Mouse (Mus musculus) CH12F3 (cell line): ENCODE results near the gene Muc3.
"Not testable (repeated sequence)": the region's sequence is repeated elsewhere in the genome, so short reads cannot be mapped to it uniquely, and the experiment has no call there.

Source experiments
- in situ Hi-C: fragments of 300-500 bp; cut with MboI; formaldehyde crosslinking; loops from 2 replicates; pipeline ENCODE4 v1.14.3; 2020; ENCODE audit warnings: low sequenced_read_pairs

Gene Muc3

GRCm38 (mm10) chr5:137149272-137149882, at the start of gene Muc3:
Gene Muc3, minus strand, starts transcription at chr5:137149322.
- in situ Hi-C loops, result not testable (repeated sequence)

DNA sequence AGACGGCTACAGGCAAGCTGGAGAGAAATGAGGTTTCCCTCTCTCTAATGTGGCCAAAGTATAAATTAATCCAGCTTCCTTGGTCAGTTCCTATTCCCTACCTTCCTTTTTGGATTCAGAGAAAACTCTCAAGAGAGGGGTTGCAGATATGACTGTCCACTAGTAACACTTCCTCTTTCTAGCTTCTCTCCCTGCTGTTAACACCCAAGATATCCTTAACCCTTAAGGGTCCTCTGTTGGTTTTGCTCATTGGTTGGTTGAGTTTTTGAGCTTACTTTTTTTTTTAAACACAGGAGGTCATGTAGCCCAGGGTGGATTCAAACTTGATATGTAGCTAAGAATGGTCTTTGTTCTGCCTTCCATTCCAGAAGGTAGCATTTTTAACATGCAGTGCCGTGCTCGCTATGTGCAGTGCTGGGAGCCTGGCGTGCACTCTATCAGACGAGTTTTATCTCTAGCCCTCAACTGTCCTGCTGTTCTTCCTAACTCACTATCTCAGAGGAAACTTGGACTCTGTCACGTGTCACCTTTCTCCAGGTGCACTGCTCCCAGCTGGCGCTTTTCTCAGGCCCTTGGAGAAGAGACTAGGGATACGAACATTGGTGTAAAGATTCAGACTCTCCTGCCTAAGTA, 45.5 kb upstream of the Muc3 start:
- in situ Hi-C loops, result no loop called here

DNA sequence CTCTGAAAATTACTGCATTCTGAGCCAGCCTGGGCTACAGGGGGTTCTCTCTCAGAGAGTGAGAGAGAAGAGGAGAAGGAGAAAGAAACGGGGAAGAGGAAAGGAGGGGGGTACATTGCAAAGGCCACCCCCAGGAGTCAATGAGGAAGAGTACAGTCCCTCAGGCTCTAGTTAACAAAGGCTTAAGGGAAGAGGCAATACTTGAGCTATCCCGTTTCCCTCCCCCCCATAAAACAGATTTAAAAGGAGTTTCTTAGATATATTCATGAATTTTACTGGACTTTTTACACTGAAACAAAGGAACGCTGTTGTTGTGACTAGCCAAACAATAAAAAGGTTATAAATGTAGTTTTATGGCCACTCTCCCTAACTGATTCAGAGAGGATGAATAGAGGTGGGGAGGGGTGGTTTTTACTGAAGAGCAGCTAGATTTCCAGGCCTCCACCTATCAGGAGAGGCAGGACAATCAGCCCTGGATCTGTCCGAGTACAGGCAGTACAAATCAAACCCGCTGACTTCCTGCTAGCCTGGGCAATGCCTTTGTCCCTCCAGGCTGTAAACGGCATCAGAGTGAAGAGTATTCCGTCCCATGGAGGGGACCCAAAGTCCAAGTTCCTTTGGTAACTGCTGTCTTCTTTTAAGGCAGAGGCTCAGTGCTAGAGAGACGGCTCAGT, 44.3 kb upstream of the Muc3 start:
- in situ Hi-C loops, result no loop called here

DNA sequence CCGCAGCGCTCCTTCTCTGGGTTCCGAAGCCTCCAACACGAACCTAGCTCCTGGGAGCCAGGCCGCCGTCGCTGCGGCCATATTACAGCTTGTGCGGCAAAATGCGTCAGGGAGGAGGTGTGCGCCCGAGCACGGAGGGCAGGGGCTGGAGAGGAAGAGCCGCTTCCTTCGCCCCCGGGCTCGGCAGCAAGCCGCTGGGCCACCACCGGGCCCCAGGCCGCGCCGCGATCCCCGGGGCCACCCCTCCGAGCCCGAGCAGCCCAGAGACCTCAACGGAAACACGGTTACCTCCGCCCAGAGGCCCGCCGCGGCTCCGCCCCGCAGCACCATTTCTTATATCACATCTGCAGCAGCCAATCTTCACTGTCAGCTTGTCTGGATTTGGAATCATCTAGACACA, 40.2 kb upstream of the Muc3 start:
- in situ Hi-C loops, result no loop called here

- in situ Hi-C loops, result no loop called here
These were observed 36.2 kb upstream of the Muc3 start for GRCm38 (mm10) chr5:137185362-137185761.

DNA sequence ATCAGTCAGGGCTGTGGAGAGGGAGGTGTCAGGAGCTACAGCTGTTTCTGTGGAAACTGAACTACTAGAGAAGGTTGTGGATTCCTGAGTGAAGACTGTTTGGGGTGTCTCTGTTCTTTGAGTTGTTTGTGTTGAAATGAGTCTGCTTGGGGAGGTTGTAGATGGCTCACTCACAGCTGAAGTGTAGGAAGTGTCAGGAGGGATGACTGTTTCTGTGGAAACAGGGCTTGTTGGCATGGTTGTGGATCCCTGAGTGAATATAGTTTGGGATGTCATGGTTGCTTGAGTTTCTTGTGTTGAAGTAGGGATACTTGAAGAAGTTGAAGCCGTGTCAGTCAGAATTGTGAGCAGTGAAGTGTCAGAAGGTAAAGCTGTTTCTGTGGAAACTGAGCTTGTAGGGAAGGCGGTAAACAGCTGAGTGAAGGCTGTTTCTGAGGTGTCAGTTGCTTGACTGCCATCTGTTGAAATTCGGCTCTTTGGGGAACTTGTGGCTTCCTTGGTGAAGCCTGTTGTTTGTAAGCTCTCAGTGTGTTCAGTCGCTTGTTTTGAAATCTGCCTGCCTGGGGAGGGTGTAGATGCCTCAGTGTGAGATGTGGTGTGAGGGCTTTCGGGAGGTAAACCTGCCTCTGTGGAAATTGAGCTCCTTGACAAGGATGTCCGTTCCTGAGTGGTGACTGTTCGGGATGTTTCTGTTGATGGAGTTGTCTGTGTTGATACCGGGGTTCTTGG, 30.7 kb upstream of the Muc3 start:
- in situ Hi-C loops, result no loop called here

GRCm38 (mm10) chr5:137173967-137174366, 24.8 kb upstream of the Muc3 start:
- in situ Hi-C loops, result no loop called here

GRCm38 (mm10) chr5:137172591-137172990, 23.5 kb upstream of the Muc3 start:
- in situ Hi-C loops, result no loop called here

- in situ Hi-C loops, result no loop called here
These were observed 22.4 kb upstream of the Muc3 start for GRCm38 (mm10) chr5:137171478-137171877.

DNA sequence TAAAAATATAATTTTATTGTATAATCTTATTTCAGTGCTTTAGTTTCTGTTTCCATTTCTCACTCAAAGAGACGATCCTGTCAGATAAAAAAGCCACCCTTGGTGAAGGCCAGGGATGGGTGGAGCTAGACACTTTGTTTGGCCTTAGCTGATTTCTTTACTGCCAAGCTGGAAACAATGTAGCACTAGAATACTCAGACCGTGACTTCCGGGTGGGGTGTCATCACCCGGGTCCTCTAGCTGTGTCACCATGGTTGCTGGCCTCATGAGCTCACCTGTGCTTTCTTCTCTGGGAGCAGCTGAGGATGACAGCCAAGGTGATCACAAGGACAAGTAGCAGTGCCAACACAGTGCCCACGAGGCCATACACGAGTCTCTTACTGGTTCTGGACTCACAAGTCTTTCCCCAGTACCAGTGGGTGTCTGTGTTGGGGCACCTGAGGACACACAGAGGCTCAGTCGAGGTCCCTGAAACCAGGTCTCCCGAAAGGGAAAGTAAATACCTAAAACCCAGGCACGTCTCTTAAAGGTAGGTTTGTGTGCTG, 21.8 kb upstream of the Muc3 start:
- in situ Hi-C loops, result no loop called here

GRCm38 (mm10) chr5:137167539-137167938, 18.4 kb upstream of the Muc3 start:
- in situ Hi-C loops, result no loop called here

DNA sequence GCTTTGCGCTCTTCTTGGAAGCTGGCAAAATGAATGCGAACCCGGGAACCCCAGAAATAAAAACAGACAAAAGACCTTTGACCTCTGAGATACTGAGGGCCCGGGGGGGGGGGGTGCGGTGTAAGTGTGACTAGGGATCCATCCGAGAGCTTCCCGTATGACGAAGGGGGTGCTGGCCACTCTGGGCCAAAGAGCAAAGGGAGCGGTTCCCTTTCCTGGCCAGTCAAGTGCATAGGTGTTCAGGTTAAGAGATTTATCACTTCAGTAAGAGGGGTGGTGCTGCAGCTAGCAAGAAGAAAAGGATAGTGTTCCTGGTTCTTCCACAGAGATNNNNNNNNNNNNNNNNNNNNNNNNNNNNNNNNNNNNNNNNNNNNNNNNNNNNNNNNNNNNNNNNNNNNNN, 16.9 kb upstream of the Muc3 start:
- in situ Hi-C loops, result no loop called here

DNA sequence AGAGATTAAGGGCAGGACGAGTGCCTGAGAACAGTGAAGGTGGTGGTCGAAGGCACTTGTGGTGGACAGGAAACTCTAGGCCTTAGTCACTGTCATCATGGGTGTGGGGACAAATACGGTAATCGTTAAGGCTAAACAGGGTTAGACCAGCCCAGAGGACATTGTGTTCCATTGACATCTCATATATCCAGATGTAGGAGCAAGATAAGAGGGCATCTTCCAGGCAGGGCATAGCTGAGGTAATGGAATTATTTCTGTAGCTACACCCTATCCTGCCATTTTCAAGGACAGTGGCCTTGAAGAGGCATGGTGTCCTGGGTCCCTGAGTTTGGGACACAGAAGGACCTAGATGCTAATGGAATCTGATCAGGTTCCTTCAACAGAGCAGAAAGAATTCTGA, 12.7 kb upstream of the Muc3 start:
- in situ Hi-C loops, result no loop called here

DNA sequence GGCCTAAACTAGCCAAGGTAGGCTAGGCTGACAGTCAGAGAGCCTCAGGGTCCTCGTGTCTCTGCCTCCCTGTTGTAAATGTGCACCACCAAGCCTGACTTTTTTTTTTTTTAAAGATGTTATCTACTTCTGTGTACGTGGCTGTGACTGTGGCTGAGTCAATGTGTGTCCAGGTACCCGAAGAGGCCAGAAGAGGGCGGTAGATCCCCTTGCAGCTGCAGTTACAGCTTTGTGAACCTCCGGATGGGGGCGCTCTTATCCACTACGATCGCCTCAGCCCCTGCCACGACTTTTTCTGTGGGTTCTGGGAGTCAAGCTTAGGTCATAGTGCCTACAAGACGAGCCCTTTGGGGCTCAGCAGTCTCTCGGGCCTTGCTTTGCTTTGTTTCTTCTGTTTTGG, 10.3 kb upstream of the Muc3 start:
- in situ Hi-C loops, result no loop called here

DNA sequence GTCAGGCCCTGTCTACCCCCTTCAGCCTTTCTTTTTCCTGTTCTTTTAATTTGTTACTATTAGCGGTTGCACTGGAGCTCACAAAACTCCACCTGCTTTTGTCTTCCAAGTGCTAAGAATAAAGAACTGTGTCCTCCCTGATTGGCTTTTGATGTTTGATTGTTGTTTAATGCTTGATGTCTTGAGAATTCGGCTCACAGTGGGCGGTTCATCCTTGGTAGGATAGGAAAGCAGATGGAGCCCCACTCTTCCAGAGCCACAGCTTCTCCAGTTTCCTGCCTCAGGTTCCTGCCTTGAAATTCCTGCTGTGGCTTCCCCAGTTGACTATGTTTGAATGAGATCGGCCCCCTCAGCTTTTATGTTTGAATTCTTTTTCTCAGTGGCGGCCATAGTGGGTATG, 4.2 kb upstream of the Muc3 start:
- in situ Hi-C loops, result no loop called here

- in situ Hi-C loops, result no loop called here
These were observed 3.5 kb upstream of the Muc3 start for GRCm38 (mm10) chr5:137152623-137153022.

DNA sequence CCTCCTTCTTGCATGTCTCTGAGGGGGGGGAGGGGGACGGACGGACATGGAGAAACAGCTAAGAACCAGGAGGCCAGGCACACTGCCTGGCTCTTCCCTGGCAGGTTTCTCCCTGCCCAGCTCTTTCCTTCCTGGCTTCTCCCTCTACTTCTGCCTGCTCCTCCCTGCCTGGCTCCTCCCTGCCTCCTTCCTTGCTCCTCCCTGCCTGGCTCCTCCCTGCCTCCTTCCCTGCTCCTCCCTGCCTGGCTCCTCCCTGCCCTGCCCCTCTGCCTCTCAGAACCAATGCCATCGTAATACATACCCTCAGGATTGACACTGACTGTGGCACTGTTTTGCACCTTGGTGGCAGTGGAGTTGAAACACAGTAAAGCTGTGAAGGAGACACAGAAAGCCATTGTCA, 8.3 kb downstream of the Muc3 start:
- in situ Hi-C loops, result no loop called here

GRCm38 (mm10) chr5:137138977-137139376, 10.1 kb downstream of the Muc3 start:
- in situ Hi-C loops, result no loop called here

DNA sequence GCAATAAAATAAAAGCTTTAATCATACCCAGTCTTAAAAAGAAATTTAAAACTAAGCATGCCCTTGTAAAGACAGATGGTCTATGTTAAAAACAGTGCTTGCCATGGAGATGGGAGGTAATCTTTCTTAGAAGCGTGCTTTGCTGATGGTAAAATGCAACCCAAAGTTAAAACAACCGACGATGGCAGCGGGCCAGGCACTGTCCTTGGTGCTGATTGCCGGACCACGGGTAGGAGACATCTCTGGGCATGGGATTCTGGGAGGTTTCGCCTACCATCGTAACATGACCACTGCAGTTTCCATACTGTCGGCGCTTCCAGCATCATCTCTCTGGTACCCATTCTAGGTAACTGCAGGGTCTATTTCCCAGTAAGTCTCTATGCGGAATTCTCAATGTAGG, 14.2 kb downstream of the Muc3 start:
- in situ Hi-C loops, result no loop called here

DNA sequence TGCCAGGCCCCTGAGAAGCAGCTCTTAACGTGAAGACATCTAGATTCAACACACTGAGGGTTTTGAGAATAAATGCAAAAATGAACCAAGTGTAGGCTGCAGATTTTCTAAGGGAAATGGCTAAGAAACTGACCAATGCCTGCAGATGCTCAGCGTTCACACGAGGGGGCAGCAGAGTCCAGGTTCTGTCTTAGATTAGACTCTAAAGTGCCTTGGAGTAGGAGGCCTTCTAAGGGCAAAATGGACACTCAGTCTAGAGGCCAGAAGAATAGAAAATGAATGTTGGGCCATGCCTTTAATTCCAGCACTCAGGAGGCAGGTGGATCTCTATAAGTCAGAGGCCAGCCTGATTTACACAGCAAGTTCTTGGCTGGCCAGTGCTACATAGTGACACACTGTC, 17.6 kb downstream of the Muc3 start:
- in situ Hi-C loops, result no loop called here

GRCm38 (mm10) chr5:137129281-137129680, 19.8 kb downstream of the Muc3 start:
- in situ Hi-C loops, result no loop called here

GRCm38 (mm10) chr5:137123516-137123915, 25.6 kb downstream of the Muc3 start:
- in situ Hi-C loops, result no loop called here
